Mouse (Mus musculus) CD4-positive, CD25-positive, alpha-beta regulatory T cell, adult 4 months (primary cell): ENCODE measurements around the gene Tbc1d22a. TPM values are rescaled to one million over a fixed set of nuclear protein-coding genes. Genes with fewer than 3 reads are reported as not detected.
"Not testable (repeated sequence)": the region's sequence is repeated elsewhere in the genome, so short reads cannot be mapped to it uniquely, and the experiment has no call there.

Source experiments
- ATAC-seq: one replicate; pipeline ENCODE4 v1.8.0; 2017
- polyA plus RNA-seq, 2 experiments: library from polyadenylated mRNA; unstranded; fragments of 100-300 nt; shearing (Covaris generic); gene quantifications; one replicate each; pipeline ENCODE4 v1.2.1; 2017

Gene Tbc1d22a
- polyA plus RNA-seq, 2 experiments from 2014 or later: 8.4 to 16.2 TPM

- not testable (repeated sequence) for ATAC-seq
These were observed 32.9 kb upstream of the Tbc1d22a start for GRCm38 (mm10) chr15:86181321-86181720.

DNA sequence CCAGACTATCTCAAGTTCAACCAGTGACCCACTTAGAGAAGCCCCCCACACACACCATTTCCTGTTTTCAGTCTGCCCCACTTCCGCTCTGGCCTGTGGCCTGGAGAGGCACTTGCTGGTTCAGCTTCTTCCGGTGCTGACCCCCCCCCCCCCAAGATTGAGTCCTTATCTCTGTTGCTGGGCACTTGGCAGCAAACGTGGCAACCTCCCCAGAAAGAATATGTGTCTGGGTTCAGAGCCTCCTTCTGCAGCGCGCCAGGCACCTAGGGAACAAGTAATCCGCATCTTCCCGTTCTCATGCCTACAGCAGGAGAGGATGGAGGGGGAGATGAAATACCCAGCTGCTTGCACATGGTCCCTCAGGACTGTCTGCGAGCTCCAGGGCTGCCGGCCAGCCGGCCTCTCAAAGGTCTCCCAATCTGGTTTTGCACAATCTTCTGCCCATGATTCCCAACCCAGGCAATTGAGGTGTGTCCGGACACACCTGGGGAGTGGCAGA, 32.3 kb upstream of the Tbc1d22a start:
- ATAC-seq: peak; percentile 11

DNA sequence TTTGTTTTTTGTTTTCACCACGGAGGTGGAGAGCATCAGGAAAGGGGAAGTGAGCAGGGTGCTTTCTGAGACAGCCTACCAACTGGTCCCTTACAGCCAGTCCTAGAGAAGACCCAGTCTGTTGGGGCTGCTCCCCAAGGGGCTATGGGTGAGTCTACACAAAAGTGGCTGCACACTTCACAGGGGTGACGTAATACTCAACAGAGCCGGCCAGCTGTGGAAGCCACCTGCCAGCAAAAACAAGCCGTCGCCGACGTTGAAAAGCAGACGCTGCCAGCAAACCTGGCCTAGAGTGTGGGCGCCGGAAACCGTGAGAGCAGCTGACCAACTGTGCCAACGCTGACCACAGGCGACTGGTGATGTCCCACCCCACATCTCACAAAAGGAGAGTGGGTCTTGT, 31.6 kb upstream of the Tbc1d22a start:
- peak; percentile 40 for ATAC-seq

GRCm38 (mm10) chr15:86183484-86183883, 30.8 kb upstream of the Tbc1d22a start:
- no peak for ATAC-seq

- no peak for ATAC-seq
These were observed 30.2 kb upstream of the Tbc1d22a start for GRCm38 (mm10) chr15:86184071-86184470.

DNA sequence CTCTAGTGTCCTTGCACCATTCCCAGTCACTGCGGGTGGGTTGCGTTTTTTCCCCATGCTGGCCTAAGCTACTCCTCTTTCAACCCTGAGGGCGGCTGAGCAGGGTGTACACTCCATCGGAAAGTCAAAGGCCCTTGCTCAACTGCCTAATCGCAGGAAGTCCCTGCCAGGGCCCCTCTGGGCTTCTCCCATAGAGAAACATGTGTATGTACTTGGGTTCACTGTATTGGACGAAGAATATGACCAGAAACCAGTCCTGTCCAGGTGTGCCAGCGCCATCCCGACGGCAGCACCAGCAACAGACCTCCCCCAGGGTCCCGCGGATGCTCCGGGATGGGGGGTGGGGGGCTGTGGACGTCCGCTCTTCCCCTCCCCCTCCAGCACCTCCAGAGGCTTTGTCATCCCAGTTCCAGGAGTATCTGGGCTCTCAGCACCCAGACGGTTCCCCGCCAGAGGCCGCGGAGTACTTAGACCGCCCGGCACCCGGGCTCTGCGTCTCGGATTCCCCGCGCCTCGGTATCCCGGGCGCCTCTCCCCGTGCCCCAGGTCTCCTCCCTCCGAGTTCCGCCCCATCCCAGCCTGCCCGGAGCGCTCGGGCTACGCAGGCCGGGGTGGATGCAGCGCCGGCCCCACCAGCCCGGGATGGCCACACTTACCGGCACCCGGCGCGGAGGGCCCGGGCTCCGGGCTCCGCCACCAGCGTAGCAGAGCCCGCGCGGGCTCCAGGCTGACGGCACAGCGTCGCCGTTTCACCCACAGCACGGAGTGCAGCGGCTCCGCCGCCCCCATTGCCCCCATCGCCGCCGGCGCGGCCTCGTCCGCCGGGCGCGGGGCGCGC, 29.2 kb upstream of the Tbc1d22a start:
- peak; percentile 25 for ATAC-seq

DNA sequence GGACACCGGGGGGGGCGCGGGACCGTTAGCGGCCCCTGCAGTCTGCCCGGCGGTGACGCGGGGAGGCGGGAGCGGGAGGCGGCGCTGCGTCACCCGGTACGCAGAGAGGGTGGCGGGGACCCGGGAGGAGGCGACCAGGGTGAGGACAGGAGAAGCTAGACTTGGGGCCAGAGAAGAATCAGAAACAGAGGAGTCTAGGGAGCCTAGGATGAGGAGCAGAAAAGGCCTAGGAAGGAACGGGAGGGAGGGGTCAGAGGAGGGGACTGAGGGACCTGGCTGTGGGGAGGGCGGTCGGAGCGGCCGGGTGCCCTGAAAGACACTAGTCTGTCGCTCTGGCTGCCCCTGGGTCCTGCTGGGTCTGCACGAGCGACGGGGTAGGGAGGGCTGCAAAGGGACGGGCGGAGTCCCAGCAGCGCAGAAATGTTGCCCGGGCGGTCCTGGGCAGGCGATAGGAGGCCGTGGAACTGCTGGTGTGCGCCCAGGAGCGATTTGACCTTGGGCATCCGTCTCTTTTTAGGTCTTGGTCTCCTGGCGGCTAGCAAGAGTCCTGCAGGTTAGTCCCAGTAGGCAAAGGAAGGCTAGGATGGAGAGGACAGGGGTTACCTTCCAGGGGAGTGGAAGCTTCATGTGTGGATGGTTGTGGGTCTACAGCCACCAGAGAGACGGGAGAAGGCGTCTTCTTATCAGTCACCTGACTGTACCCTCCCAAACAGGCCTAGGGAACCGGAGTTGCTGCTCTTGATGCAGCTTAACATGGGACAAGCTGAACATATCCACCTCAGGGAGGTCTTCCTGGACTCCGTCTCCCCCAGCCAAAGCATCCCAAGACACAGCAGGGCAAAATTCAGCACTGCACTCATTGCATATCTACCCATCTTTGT, 28.3 kb upstream of the Tbc1d22a start, which contains the start of gene Cerk:
Gene Cerk, minus strand, starts transcription at position 453 of the 881 bp plus-strand sequence.
- ATAC-seq: peak; percentile 64

- ATAC-seq: no peak
These were observed 27.6 kb upstream of the Tbc1d22a start for GRCm38 (mm10) chr15:86186686-86187085.

- ATAC-seq: no peak
These were observed 26.1 kb upstream of the Tbc1d22a start for GRCm38 (mm10) chr15:86188186-86188585.

- ATAC-seq: no peak
These were observed 25.4 kb upstream of the Tbc1d22a start for GRCm38 (mm10) chr15:86188746-86189470.

- no peak for ATAC-seq
These were observed 23.9 kb upstream of the Tbc1d22a start for GRCm38 (mm10) chr15:86190387-86190786.

GRCm38 (mm10) chr15:86191505-86191904, 22.8 kb upstream of the Tbc1d22a start:
- ATAC-seq: peak; percentile 34

DNA sequence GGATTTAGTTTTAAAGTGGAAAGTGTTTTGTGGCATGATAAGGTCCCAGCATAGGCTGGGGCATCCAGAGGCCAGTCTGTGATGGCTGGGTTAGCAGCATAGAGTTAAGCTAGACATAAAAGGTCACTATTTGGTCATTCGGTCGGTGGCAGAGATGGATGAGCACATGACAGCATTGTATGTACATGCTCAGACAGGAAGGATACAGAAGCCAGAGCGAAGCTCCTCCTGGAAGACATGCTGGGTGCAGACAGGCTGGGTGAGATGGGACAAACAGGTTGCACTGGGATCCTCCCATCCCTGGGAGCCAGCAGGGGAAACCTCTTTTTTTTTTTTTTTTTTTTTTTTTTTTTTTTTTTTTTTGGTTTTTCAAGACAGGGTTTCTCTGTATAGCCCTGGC, 22.3 kb upstream of the Tbc1d22a start:
- no peak for ATAC-seq

DNA sequence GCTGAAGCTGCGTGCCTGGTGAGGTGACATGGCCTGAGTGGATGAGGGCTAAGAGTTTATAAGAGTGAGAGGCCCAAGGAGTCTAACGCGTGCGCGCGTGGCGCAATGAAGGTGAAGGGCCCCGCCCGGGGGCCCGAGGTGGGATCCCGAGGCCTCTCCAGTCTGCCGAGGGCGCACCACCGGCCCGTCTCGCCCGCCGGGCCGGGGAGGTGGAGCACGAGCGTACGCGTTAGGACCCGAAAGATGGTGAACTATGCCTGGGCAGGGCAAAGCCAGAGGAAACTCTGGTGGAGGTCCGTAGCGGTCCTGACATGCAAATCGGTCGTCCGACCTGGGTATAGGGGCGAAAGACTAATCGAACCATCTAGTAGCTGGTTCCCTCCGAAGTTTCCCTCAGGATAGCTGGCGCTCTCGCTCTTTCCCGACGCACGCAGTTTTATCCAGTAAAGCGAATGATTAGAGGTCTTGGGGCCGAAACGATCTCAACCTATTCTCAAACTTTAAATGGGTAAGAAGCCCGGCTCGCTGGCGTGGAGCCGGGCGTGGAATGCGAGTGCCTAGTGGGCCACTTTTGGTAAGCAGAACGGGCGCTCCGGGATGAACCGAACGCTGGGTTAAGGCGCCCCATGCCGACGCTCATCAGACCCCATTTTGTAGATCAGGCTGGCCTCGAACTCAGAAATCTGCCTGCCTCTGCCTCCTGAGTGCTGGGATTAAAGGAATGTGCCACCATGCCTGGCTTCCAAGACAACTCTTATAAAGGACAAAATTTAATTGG, 19.4 kb upstream of the Tbc1d22a start:
- peak; percentile 80 for ATAC-seq

GRCm38 (mm10) chr15:86199052-86199451, 15.2 kb upstream of the Tbc1d22a start:
- no peak for ATAC-seq

DNA sequence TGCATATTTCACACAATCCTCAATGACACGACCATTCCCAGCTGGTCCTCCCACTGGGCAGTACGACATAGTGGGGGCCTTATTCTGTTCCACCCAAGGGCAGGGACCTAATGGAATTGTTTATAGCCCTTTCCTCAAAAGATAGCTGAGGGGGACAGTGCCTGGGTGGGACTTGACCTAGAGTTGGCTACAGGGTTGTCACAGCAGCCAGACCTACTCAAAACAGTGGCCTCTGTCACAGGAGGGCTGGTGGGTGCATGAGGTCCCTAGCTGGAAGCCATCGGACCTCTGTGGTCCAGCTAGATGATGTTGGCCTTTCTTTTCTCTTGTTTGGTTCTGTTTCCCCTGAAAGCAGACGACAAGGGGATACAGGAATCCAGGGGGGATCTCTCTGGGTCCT, 14.8 kb upstream of the Tbc1d22a start:
- ATAC-seq: no peak

DNA sequence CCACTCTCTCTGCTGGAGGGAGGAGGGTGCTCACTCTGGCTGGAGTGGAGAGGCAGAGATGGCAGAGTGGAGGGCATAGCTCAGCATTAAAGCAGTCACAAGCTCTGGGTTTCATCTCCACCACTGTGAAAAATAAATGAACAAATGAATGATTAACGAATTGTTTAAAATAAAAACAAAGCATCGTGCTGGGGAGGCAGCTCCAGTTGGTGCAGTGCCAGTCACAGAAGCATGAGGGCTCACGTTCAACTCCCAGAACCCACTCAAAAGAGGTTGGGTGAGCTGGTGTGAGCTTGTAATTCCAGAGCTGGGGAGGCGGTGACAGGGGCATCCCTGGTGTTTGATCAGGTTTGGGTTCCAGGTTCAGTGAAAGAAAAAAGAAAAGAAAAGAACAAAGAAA, 14.1 kb upstream of the Tbc1d22a start:
- no peak for ATAC-seq

- ATAC-seq: no peak
These were observed 13.2 kb upstream of the Tbc1d22a start for GRCm38 (mm10) chr15:86201095-86201494.

DNA sequence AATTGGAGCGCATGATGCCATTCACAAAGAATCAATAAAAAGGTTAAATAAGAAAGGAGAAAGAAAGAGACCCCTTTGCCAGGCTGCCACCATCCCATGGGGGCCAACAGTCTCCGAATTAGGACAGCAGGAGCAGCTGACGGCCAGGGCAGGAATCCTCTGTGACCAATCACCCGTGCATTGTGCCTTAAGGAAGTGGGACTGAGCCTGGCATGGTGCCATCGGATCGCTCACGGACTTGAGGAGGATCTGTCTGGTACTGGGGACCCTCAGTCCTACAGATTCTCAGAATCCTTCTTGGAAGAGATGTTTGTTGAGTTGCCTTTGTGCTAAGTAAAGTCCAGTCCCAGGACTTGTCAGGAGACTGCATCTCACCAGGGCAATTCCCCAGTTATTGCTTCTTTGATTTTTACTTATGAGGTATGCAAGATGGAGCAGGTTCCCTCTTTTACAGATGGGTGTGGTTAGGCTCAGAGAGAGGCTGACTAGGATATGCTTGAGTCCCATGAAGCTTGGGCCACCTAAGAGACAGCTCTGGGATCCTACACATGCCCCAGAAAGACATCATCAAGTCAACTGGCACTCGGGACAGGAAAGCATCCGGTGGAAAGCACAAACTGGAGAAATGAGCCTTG, 12.4 kb upstream of the Tbc1d22a start:
- no peak for ATAC-seq

DNA sequence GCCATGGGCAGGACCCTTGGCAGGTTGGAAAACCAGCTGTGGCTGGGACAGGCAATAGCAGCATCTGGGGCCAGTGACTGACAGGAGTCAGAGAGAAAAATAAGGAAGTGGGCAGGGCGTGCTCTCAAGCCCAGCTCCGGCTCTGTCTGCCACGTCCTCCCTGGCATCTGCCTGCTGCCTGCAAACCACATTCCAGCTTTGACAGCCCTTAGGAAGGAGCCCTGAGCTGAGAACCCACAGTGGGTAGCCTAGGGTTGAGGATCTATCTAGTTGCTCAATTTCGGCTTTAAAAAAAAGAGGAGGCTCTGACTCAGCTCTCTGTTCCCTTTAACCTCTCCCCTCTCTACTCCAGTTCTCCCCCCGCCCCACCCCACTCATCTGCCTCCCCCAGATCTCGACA, 11.6 kb upstream of the Tbc1d22a start:
- ATAC-seq: no peak

DNA sequence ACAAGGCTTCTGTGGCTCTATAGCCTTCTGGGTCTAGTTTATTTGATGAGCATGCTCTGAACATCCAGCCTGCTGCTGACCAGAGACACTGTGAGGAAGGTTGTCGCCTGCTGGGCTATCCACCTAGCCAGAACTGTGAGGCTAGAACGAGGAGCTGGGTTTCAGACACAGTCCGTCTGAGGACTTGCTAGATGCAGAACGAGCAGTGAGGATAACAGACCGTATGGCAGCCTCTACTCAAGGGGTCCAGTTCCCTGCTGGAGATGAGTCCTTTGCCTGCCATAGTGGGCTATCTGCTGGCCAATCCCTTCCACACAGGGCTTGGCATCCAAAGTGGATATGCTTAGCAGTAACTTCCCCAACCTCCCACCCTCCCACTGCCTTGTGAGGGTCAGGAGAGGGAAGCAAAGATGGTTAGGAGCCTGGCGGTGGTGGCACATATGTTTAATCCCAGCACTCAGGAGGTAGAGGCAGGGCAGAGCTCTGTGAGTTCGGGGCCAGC, 10.9 kb upstream of the Tbc1d22a start:
- no peak for ATAC-seq
